Mouse (Mus musculus): ENCODE results near the gene Gpn3.

DNA sequence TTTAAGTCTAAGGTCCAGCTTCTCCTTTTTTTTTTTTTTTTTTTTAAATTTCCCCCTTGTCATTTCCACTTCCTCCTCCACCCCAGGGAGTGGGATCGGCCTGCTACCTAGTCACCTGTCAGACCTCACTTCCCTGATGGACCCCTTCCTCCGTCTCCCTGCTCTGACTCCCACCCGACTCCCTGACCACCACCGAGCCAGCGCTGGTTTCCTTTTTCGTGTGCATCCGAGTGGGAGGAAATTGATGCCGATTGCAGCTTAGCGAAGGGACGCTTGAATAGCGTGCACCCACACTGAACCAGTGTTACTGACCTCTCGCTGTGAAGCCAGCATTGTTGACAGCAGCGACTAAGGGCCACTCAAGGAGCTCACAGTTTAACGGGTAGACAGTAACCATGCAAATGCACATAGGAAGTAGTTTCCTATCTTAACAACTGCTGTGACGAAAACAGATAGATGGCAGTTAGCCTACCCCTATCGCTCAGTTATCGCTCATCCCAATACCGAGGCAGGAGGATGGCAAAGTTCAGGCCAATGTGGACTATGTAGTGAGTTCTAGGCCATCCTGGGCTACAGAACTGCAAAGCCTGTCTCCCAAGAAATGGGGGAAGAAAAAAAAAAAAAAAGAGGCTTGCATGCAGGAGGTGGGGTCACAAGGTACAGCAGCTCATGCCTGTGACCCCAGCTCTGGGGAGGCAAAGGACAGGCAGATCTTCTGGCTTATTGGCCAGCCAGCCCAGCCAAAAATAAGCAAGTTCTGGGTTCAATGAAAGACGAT lies 20.7 kb downstream of the Gpn3 start:
- no peak for TF ChIP-seq CTCF (conservative IDR thresholded peaks at IDR 0.05; ENCODE audit: insufficient read depth, insufficient read length, low read depth, low read length)
- no peak for TF ChIP-seq POLR2A (IDR thresholded peaks at IDR 0.05; ENCODE audit: low read depth, low read length)
